Mouse (Mus musculus) heart, adult 2 months (tissue): Measurements from ENCODE around the gene Gch1.

ENCODE experiments used
- CTCF ChIP-seq: fragments of 200-600 bp; IDR thresholded peaks from 2 replicates; pipeline ENCODE4 v1.8.1; 2022; ENCODE audit warnings: antibody characterized with exemption, mild to moderate bottlenecking, moderate library complexity
- EP300 ChIP-seq: fragments of 200-500 bp; IDR thresholded peaks from 2 replicates; pipeline ENCODE4 v1.6.1; 2011; ENCODE audit warnings: low read depth, low read length, control low read depth; ENCODE audit not compliant: insufficient read depth
- POLR2A ChIP-seq: fragments of 200-500 bp; IDR thresholded peaks from 2 replicates; pipeline ENCODE4 v1.6.1; 2011; ENCODE audit warnings: mild to moderate bottlenecking, low read depth, low read length, control low read depth; ENCODE audit not compliant: insufficient read depth

- TF ChIP-seq CTCF (no peak), POLR2A (no peak), EP300 (no peak)
Measured at GRCm38 (mm10) chr14:47178851-47179250, 10.4 kb downstream of the Gch1 start.
